Mouse (Mus musculus) MEL (cell line): Measurements from ENCODE around the gene Unkl.

Experiments
- CTCF ChIP-seq, 3 experiments: IDR thresholded peaks in 2 of 3; conservative IDR thresholded peaks in 1 of 3; 2 replicates each; pipeline ENCODE4 v1.5.1; 2011 to 2012; ENCODE audit warnings: low read length in 3 of 3, low read depth in 2 of 3, mild to moderate bottlenecking in 2 of 3, improper control_type of control experiment in 1 of 3, inconsistent platforms in 1 of 3, mixed read lengths in 1 of 3, moderate library complexity in 1 of 3; ENCODE audit not compliant: control insufficient read depth in 1 of 3, insufficient read depth in 1 of 3, poor library complexity in 1 of 3, severe bottlenecking in 1 of 3
- EP300 ChIP-seq, 2 experiments: IDR thresholded peaks; 2 replicates each; pipeline ENCODE4 v1.6.1; 2011; ENCODE audit warnings: improper control_type of control experiment in 2 of 2, low read length in 2 of 2, low read depth in 1 of 2, mild to moderate bottlenecking in 1 of 2
- MAX ChIP-seq: IDR thresholded peaks from 2 replicates; pipeline ENCODE4 v1.6.1; 2011; ENCODE audit warnings: low read length, improper control_type of control experiment
- NELFE ChIP-seq: IDR thresholded peaks from 2 replicates; pipeline ENCODE4 v1.6.1; 2011; ENCODE audit warnings: low read depth, low read length, improper control_type of control experiment
- POLR2A ChIP-seq, 2 experiments: IDR thresholded peaks; 2 replicates each; pipeline ENCODE4 v1.6.1; 2011 to 2012; ENCODE audit warnings: low read length in 2 of 2, mild to moderate bottlenecking in 2 of 2, control low read depth in 1 of 2, improper control_type of control experiment in 1 of 2, low read depth in 1 of 2, moderate library complexity in 1 of 2; ENCODE audit not compliant: control insufficient read depth in 1 of 2, insufficient read depth in 1 of 2, poor library complexity in 1 of 2
- RAD21 ChIP-seq: IDR thresholded peaks from 2 replicates; pipeline ENCODE4 v1.6.1; 2011; ENCODE audit warnings: mild to moderate bottlenecking, low read depth, low read length, improper control_type of control experiment
- SIN3A ChIP-seq: IDR thresholded peaks from 2 replicates; pipeline ENCODE4 v1.6.1; 2012; ENCODE audit warnings: low read length, improper control_type of control experiment, inconsistent platforms
- UBTF ChIP-seq: IDR thresholded peaks from 2 replicates; pipeline ENCODE4 v1.6.1; 2012; ENCODE audit warnings: low read depth, mild to moderate bottlenecking, inconsistent platforms, low read length, improper control_type of control experiment, moderate library complexity, borderline replicate concordance; ENCODE audit not compliant: insufficient read depth
- USF1 ChIP-seq: IDR thresholded peaks from 2 replicates; pipeline ENCODE4 v1.6.1; 2014; ENCODE audit warnings: low read depth, mild to moderate bottlenecking, inconsistent platforms, low read length, improper control_type of control experiment, moderate library complexity
- USF2 ChIP-seq, 2 experiments: IDR thresholded peaks; 2 replicates each; pipeline ENCODE4 v1.6.1; 2011 to 2012; ENCODE audit warnings: improper control_type of control experiment in 2 of 2, low read length in 2 of 2, borderline replicate concordance in 1 of 2, inconsistent platforms in 1 of 2, low read depth in 1 of 2, mild to moderate bottlenecking in 1 of 2; ENCODE audit not compliant: insufficient read depth in 1 of 2
- ZC3H11A ChIP-seq: IDR thresholded peaks from 2 replicates; pipeline ENCODE4 v1.6.1; 2012; ENCODE audit warnings: low read depth, mild to moderate bottlenecking, inconsistent platforms, low read length, improper control_type of control experiment
- ZKSCAN1 ChIP-seq: IDR thresholded peaks from 2 replicates; pipeline ENCODE4 v1.6.1; 2012; ENCODE audit warnings: low read depth, mild to moderate bottlenecking, inconsistent platforms, low read length, improper control_type of control experiment, moderate library complexity
- ZNF384 ChIP-seq: IDR thresholded peaks from 2 replicates; pipeline ENCODE4 v1.6.1; 2012; ENCODE audit warnings: low read depth, mild to moderate bottlenecking, inconsistent platforms, low read length, improper control_type of control experiment

DNA sequence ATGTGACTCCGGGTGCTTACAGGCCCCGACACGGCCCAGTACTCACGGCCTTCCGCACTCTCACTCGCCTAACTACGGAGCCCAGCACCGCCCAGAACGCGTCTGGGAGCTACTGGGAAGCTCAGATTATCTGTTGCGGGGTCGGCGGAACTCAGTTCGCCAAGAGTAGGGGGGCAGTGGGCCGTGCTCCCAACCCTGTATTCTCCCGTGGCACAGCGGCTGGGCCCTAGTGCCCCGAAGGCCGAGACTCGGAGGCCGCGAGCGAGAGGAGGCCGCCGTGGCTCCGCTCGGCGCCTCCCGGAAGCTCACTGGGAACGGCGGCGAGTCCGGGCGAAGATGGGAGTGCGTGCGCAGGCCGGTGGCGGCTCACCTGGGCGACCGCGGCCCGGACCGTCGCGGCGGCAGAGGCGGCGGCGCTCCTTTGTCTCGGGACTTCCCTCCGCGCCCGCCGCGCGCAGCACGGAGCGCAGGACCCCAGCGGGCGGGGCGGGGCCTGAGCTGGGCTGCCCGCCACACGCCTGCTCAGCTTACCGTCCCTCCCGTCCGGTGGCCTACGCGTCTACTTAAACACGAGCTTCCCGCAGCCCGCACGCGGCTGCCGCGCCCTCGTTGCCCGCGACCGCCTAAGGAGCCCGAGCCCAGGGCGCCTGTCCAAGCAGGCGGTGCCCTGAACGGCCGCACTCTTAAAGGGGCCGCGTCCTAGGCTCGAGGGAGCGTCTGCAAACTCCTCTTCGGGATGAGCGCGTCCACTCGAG lies 84.9 kb downstream of the Unkl start:
- no peak for TF ChIP-seq ZC3H11A
- TF ChIP-seq USF1 = no peak
- TF ChIP-seq CTCF (IDR thresholded peaks at IDR 0.05 in 2 of 3, conservative IDR thresholded peaks at IDR 0.05 in 1 of 3; ENCODE audit: control insufficient read depth in 1 of 3, insufficient read depth in 1 of 3, low read depth in 2 of 3, low read length in 3 of 3, poor library complexity in 1 of 3, severe bottlenecking in 1 of 3) = peak in 2 of 3 experiments; percentile 5 to 17; a peak in 3 of 6 replicates
- no peak for TF ChIP-seq ZKSCAN1
- TF ChIP-seq USF2 (IDR thresholded peaks at IDR 0.05; ENCODE audit: borderline replicate concordance in 1 of 2, insufficient read depth in 1 of 2, low read depth in 1 of 2, low read length in 2 of 2) = no peak
- TF ChIP-seq UBTF = 0 out of 2 replicates have a peak, but pooled peaks have one; percentile 67
- TF ChIP-seq SIN3A = peak; percentile 91
- no peak for TF ChIP-seq ZNF384
- TF ChIP-seq EP300 (IDR thresholded peaks at IDR 0.05; ENCODE audit: low read depth in 1 of 2, low read length in 2 of 2) = peak in 1 of 2 experiments; percentile 47; a peak in 1 of 4 replicates
- TF ChIP-seq POLR2A (IDR thresholded peaks at IDR 0.05; ENCODE audit: control insufficient read depth in 1 of 2, insufficient read depth in 1 of 2, low read depth in 1 of 2, low read length in 2 of 2, poor library complexity in 1 of 2) = peak; percentile 64 to 68; a peak in 3 of 4 replicates
- TF ChIP-seq NELFE = peak; percentile 80
- TF ChIP-seq RAD21 = no peak
- peak; percentile 100 for TF ChIP-seq MAX
